ENCODE assay signal across 8 mouse cellular contexts in genomic region chr8:47932028-47932790, GRCm38 (mm10). TPM values are rescaled to one million over a fixed set of nuclear protein-coding genes. Genes with fewer than 3 reads are reported as not detected.
DNase-seq lines count a peak whose midpoint lies in the region; ATAC-seq and TF ChIP-seq lines count a peak whose summit lies in the region.
"Had no signal": no experiment of that assay in that cellular context is flagged by ENCODE, and none has a peak within 500 bp of the region (broad histone marks: within the 10 kb centered on the region; RNA-seq: fewer than 3 reads in every experiment).

No protein-coding gene starts in this region.

- no peak for TF ChIP-seq CTCF in brain, embryonic 14.5 days (IDR thresholded peaks at IDR 0.05; ENCODE audit: borderline replicate concordance, extremely low read depth, insufficient read depth, insufficient read length)
- peak; percentile 49 for TF ChIP-seq CTCF in heart, postnatal 0 days (IDR thresholded peaks at IDR 0.05; ENCODE audit: low read depth)
- TF ChIP-seq CTCF in midbrain, postnatal 0 days (IDR thresholded peaks at IDR 0.05): peak; percentile 31

- TF ChIP-seq POLR2A in brain, embryonic 14.5 days (IDR thresholded peaks at IDR 0.05; ENCODE audit: borderline replicate concordance, extremely low read depth, insufficient read depth, insufficient read length, poor library complexity, severe bottlenecking): no peak

- no peaks in the 10 kb centered on the region for H3K9me3 ChIP-seq in heart, postnatal 0 days (replicated peaks; ENCODE audit: control insufficient read depth, low read length)
- H3K9me3 ChIP-seq in limb, embryonic 10.5 days (replicated peaks): no peaks in the 10 kb centered on the region
- H3K9me3 ChIP-seq in midbrain, postnatal 0 days (ENCODE audit: low read length): no peaks in the 10 kb centered on the region

- H3K27me3 ChIP-seq in heart, postnatal 0 days (ENCODE audit: control insufficient read depth, insufficient read depth, low read length): no peaks in the 10 kb centered on the region
- no peaks in the 10 kb centered on the region for H3K27me3 ChIP-seq in limb, embryonic 10.5 days (ENCODE audit: low read depth, poor library complexity, severe bottlenecking)
- no peaks in the 10 kb centered on the region for H3K27me3 ChIP-seq in midbrain, postnatal 0 days (ENCODE audit: insufficient read depth, low read length)

- H3K4me1 ChIP-seq in heart, postnatal 0 days (ENCODE audit: control insufficient read depth, insufficient read depth): peaks cover 29% of the 10 kb centered on the region
- peaks cover 35% of the 10 kb centered on the region for H3K4me1 ChIP-seq in limb, embryonic 10.5 days
- H3K4me1 ChIP-seq in midbrain, postnatal 0 days (ENCODE audit: insufficient read depth, low read length): no peaks in the 10 kb centered on the region

- peak overlapping the region; percentile 85 for H3K27ac ChIP-seq in heart, postnatal 0 days (ENCODE audit: low read depth)
- peak overlapping the region; percentile 61 for H3K27ac ChIP-seq in limb, embryonic 10.5 days
- no peak overlapping the region for H3K27ac ChIP-seq in midbrain, postnatal 0 days (ENCODE audit: low read depth, low read length)

- H3K9ac ChIP-seq in heart, postnatal 0 days (replicated peaks; ENCODE audit: low read depth, low read length): peak overlapping the region; percentile 29; the same call in 1 of the 2 replicates
- no peak overlapping the region for H3K9ac ChIP-seq in midbrain, postnatal 0 days (replicated peaks; ENCODE audit: low read length, poor library complexity, severe bottlenecking)

- TF ChIP-seq EP300 in heart, postnatal 0 days (IDR thresholded peaks at IDR 0.05; ENCODE audit: low read depth): 0 out of 2 replicates have a peak, but pooled peaks have one; percentile 25

- no peak overlapping the region for H3K4me3 ChIP-seq in heart, postnatal 0 days (ENCODE audit: low read depth, low read length)
- no peak overlapping the region for H3K4me3 ChIP-seq in limb, embryonic 10.5 days
- H3K4me3 ChIP-seq in midbrain, postnatal 0 days (ENCODE audit: low read depth, low read length): no peak overlapping the region
- H3K4me3 ChIP-seq: erythroblast, embryonic 14.5 days had no signal

- peak; percentile 79 for DNase-seq in Muller cell, postnatal 12 days (ENCODE audit: inconsistent ontology term)
- DNase-seq in brain, embryonic 14.5 days (ENCODE audit: low read depth): peak; percentile 67
- DNase-seq in heart, postnatal 0 days (ENCODE audit: low spot score): peak; percentile 82
- DNase-seq in limb, embryonic 10.5 days (ENCODE audit: low spot score): peak; percentile 42
- DNase-seq in midbrain, postnatal 0 days (ENCODE audit: low spot score): peak; percentile 21
- DNase-seq in adrenal gland, adult 8-10 months: no peak

- ATAC-seq in heart, postnatal 0 days (ENCODE audit: insufficient read depth, low read depth): peak; percentile 83
- no peak for ATAC-seq in midbrain, postnatal 0 days (ENCODE audit: low FRiP score)
- no peak for ATAC-seq in granulocyte monocyte progenitor cell, adult 5-6 weeks (replicated peaks; ENCODE audit: poor library complexity, severe bottlenecking)

- peak overlapping the region; percentile 47 for H3K4me2 ChIP-seq in heart, postnatal 0 days (ENCODE audit: low read depth, low read length)
- H3K4me2 ChIP-seq in midbrain, postnatal 0 days (ENCODE audit: low read depth, low read length, poor library complexity, severe bottlenecking): no peak overlapping the region

- WGBS in heart, postnatal 0 days: 20% methylated on average over 16 of the region's 16 CpGs
- 74% methylated on average over 16 of the region's 16 CpGs for WGBS in limb, embryonic 10.5 days
- 56% methylated on average over 16 of the region's 16 CpGs for WGBS in midbrain, postnatal 0 days

- no peaks in the 10 kb centered on the region for H3K36me3 ChIP-seq in heart, postnatal 0 days (replicated peaks; ENCODE audit: control insufficient read depth, insufficient read depth, low read length)
- no peaks in the 10 kb centered on the region for H3K36me3 ChIP-seq in limb, embryonic 10.5 days
- H3K36me3 ChIP-seq in midbrain, postnatal 0 days (ENCODE audit: insufficient read depth, low read length): no peaks in the 10 kb centered on the region

RNA-seq across cellular contexts. Expression of gene Wwc2, which starts 58.5 kb away (rescaled TPM):
- polyA plus RNA-seq in brain, embryonic 14.5 days (2012; rRNA removed): 3.6 and 6.8 TPM in 2 replicates
- 18.5 and 21.1 TPM in 2 replicates for total RNA-seq in heart, postnatal 0 days (2014; rRNA removed; ENCODE audit: low replicate concordance)
- polyA plus RNA-seq in heart, postnatal 0 days (2015; fragmentation: Nextera tagmentation; extraction: Ambion mirVana): 8.0 and 8.2 TPM in 2 replicates
- 9.7 and 11.7 TPM in 2 replicates for polyA plus RNA-seq in limb, embryonic 10.5 days (2016; fragmentation: Nextera tagmentation; extraction: Ambion mirVana)
- total RNA-seq in midbrain, postnatal 0 days (2014; rRNA removed): 9.6 and 10.1 TPM in 2 replicates
- polyA plus RNA-seq in midbrain, postnatal 0 days (2015; fragmentation: Nextera tagmentation; extraction: Ambion mirVana): 4.0 and 4.5 TPM in 2 replicates
- total RNA-seq in granulocyte monocyte progenitor cell, adult 5-6 weeks (2014; fragmentation: Nextera tagmentation): 4.2 and 8.9 TPM in 2 replicates
- 5.8 and 6.7 TPM in 2 replicates for total RNA-seq in granulocyte monocyte progenitor cell, adult 5-6 weeks (2017)
- total RNA-seq in adrenal gland, adult 8-10 months (2022): 10 to 100 TPM; 21.6 to 34.4 (median 28.8) TPM
